Mouse (Mus musculus) left cerebral cortex, postnatal 25 days (tissue): ENCODE results near the gene Bicc1. TPM values are rescaled to one million over a fixed set of nuclear protein-coding genes. Genes with fewer than 3 reads are reported as not detected.
A peak's percentile ranks its signal among the peaks of the same experiment; 100 is the strongest.

Source experiments
- DNase-seq, 2 experiments: peaks; one replicate each; pipeline ENCODE4 v3.0.0; 2022; ENCODE audit warnings: low spot score in 2 of 2, mixed read lengths in 1 of 2
- intact Hi-C: fragments of 180-260 bp; cut with DNase I; formaldehyde crosslinking; loops from one replicate; pipeline ENCODE4 v1.15.1; 2025
- total RNA-seq, 2 experiments: library from RNA; stranded (reverse); gene quantifications; 2 replicates each; pipeline ENCODE4 v1.2.3; 2021

Bicc1 gene
- total RNA-seq, 2 experiments from 2014 or later: 5.0 to 5.2 TPM

DNA sequence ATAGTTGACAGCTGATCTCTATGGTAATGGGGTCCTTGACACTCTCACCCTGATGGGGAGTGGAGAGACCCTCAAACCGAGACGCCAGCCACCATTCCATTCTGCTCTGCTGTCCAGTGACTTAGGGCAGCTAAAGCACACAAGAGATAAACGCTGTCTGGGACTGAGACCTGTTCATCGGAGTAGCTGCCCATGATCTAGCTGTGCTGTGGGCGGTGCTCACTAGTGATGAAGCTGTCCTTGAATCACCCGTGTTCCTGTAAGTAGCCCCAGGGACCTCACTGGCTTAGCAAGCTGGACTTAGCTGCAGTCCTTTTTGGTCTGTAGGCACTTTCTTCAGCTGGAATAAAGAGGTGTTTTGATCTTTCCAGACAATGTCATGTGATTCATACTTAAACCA, 238.0 kb downstream of the Bicc1 start:
- DNase-seq: no peak
- intact Hi-C loops: no loop called here

DNA sequence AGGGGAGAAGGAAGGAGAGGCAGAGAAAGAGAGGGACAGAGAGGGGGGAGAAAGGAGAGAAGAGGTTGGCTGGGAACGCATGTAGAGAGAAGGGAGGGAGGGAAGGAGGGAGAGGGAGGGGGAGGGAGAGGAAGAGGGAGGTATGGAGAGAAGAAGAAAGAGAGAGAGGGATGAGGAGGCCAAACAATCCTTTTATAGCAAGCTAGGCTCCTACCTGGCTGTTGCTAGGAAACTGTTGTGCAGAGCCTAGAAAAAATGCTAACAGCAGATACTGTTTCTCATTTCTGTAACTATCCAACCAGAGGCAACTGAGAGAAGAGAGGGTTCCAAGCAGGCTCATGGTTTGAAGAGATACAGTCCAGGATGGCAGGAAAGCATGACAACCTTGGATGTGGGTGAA, 239.6 kb downstream of the Bicc1 start:
- intact Hi-C loops: no loop called here
- peak in 1 of 2 experiments; percentile 33 for DNase-seq

DNA sequence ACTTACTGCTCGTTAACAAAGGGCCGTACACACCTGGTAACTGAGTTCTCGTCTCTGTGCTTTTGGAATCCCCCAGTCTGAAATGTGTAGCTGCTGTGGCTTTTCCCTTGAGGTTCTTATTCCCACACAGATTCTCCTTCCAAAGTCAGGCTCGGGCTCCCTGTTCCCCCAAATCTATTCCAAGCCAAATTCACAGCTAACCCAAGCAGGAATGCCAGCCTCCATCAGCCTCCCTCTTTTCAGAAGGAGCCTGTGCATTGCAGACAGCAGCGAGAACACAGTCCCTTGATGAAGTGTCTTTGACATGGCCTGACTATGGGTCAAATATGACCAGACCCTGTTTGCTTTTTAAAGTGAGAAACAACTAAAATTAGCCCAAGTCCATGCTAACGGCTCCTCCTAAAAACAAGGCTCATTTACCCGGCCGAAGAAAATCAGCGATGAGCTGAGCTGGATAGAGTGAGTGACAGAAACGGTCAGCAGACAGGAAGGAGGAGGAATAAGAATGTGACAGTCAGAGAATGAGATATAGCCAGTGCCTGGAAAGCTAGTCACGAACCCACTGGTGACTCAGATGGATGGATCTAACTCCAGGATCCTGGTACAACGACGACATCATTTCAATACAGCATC, 240.4 kb downstream of the Bicc1 start:
- intact Hi-C loops: no loop called here
- peak in 1 of 2 experiments; percentile 79 for DNase-seq

DNA sequence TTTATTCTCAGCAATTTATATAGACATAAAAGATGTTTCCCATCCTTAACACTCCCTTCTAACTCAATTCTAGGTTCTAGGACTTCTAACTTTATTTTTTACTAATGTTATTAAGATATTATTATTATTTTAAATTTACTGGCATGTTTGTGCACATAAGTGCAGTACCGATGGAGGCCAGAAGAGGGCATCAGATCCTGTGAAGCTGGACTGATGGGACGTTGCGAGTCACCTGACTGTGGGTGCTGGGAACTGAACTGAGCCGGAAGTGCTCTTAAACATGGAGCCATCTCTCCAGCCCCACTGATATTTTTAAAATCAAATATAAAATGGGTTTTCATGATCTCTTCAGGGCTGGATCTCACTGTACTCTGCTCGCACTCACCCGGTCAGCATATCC, 242.8 kb downstream of the Bicc1 start:
- intact Hi-C loops: no loop called here

DNA sequence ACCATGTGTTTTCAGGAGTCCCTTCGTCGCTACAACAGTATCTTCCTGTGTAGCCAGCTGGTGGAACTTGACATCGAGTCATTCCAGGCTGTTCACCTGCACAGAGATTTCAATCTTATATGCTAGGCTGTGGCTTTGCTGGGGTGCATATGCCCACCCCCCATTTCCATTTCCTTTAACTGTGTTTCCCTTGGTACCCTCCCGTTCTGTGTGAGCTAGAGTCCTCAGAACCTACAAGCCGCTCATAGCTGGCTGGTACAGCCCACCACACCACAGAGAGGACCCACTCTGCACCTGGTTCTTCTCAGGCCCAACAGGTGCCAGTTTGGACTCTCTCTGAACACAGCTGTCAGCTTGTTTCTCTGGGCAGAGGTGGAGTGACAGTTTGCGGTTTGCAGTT, 244.4 kb downstream of the Bicc1 start:
- intact Hi-C loops: no loop called here
- DNase-seq: no peak

More for the DNA sequence above, 242.8 kb downstream of the Bicc1 start:
- no peak for DNase-seq

DNA sequence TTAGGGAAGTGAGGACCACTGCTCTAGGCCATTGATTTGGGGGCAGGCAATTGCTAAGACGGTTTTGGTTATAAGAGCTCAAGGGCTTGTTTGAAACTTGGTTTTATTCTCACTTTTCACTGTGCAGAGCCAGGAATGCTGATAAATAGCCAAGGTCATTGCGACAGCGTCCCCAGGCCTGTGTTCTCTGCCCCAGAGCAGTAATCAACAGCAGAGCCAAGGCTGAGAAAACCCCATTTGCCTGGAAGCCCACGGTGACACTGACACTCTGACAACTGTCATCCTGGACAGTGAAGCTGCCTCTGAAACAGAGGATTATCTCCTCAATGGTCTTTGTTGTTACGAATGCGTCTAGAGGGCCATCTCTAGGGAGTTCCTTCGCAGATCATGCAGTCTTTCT, 255.6 kb downstream of the Bicc1 start:
- intact Hi-C loops: no loop called here
- no peak for DNase-seq

DNA sequence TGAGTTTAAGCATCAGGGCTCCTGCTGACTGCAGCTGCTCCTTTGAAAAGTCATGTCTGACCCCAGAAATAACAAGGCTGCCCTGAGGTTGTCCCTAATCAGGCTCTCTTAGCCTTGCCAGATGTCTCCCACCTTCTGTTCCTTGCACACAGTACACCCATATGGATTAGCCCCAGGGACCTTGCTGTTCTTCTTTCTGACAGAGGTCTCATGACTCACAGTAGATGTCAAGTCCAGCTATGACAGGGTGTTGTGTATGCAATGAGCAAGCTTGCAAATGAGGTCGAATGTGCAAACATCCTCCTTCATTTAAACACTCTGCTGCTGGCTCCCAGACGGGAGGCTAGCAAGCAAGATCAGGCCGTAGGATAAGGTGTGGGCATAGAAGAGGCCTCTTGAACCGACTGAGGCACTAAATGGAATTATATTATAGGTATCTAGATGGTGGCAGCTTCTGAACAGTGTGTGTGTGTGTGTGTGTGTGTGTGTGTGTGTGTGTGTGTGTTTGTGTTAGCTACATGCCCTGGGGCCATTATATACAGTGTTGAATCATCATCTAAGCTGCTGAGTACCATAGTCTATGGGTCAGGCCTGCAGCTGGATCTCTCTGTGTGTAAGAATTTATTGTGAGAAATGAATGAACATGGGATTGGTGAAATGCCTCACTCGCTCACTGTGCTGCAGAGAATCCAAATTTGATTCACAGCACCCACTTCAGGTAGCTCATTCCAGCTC, 256.6 kb downstream of the Bicc1 start:
- intact Hi-C loops: no loop called here
- no peak for DNase-seq

DNA sequence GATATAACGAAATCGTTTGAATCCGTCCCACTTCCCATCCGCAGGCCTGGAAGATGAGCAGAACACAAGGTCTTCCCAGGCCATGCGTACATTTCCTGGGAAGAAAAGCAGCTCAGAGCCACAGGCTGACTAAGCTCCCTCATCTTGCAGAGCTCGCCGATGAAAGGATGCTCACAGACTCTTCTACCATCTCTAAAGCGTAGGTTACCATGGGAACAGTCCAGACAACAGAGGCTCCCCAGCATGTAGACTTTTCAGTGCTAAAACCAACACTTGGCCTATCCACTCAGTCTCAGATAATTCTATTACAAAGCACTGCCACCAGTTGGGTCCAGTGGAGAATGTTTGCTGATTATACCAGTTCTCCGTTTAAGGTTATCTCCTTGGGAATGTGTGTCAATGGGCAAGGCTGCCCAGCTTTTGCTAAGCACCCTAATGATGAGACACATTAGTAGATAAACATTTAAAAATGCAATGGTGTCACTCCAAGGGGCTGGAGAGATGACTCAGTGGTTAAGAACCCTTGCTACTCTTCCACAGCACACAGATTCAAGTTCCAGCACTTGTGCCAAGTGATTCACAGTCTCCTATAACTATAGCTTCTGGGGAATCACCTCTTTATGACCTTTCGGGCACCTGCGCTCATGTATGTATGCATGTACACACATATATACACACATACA, 258.2 kb downstream of the Bicc1 start:
- DNase-seq: peak; percentile 35 to 78
- intact Hi-C loops: no loop called here

DNA sequence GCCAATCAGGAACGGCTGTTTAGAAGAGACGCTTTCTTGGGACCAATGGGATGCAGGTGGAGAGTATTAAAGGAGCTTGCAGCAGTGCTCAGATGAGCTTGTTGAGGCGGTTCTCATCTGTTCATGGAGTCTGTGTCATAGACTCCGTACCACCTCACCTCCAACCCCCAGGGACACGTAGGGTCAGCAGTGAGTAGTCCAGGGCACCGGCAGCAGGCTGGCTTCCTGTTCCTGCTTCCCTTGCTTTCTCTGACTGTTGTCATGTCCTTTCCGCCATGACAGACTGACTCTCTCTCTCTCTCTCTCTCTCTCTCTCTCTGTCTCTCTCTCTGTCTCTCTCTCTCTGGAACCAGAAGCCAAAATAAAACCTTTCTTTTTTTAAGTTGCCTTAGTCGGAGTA, 263.6 kb downstream of the Bicc1 start:
- no peak for DNase-seq
- intact Hi-C loops: no loop called here

DNA sequence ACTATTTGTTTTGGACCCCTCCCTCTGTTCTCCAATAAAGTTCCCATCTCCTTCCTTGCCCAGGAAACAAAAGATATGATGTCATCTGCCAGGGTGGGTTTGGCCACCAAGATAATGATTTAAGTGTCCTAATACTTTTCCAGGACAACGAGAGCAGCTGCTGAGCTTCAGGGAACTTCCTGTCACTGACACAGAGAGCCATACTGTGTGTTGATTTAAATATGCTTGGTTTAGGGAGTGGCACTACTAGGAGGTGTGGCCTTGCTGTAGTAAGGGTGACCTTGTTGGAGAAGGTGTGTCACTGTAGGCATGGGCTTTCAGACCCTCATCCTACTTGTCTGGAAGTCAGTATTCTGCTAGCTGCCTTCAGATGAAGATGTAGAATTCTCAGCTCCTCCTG, 281.5 kb downstream of the Bicc1 start:
- no peak for DNase-seq
- intact Hi-C loops: no loop called here

DNA sequence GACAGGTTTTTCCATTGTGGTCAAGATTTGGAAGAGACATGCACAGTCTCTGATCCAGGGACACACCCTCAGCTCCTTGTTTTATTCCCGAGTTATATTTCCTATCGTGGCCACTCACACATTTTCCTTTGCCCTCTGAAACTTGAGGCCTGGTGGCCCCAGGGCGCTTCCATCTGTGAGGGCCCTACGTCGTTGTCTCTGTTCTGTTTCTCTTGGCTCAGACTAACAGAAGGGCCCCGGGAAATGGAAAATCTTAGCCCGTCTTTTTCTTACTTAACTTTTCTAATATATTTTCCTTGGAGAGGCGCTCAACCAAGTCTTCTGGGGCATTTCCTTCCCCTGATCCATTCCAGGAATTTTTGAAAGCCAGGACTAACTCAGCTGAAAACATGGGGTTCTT, 281.9 kb downstream of the Bicc1 start:
- intact Hi-C loops: no loop called here

DNA sequence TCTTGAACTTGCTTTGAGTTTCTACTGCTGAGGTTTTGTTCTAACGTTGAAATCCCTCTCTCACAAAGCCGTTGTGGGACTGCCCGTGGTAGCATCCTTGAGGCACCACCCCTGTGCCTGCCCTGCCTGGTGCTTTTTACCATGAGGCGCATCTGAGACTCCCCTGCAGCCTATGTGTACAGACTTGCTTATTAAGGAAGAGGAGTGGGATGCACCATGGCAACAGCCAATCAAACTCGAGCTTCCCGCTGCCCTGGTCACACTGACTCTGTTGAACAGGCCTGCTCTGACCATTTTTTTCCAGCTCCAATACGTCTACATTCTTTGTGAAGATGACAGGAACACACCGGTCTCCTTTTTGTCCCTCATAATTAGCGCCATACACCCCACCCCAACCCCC, 283.0 kb downstream of the Bicc1 start:
- DNase-seq: no peak
- intact Hi-C loops: no loop called here

More for the DNA sequence above, 281.9 kb downstream of the Bicc1 start:
- DNase-seq: no peak

DNA sequence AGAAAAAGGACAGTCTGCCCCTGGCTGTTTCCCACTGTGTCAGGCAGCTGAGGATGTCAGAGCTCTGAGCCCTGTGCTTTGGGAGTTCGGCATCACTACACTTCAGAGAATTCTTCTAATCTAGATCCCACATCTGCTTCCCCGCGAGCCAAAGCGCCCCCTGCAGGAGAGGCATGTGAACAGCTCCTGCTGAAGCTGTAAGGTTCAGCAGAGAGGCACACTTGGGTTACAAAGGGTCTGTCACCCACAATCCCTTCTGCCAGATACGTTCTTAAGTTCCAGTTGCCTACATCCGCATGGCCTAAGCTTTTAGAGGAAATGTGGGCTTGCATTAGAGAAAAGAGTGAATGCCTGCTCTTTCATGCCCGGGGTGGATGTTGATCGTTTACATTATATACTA, 283.4 kb downstream of the Bicc1 start:
- intact Hi-C loops: no loop called here
- DNase-seq: no peak

DNA sequence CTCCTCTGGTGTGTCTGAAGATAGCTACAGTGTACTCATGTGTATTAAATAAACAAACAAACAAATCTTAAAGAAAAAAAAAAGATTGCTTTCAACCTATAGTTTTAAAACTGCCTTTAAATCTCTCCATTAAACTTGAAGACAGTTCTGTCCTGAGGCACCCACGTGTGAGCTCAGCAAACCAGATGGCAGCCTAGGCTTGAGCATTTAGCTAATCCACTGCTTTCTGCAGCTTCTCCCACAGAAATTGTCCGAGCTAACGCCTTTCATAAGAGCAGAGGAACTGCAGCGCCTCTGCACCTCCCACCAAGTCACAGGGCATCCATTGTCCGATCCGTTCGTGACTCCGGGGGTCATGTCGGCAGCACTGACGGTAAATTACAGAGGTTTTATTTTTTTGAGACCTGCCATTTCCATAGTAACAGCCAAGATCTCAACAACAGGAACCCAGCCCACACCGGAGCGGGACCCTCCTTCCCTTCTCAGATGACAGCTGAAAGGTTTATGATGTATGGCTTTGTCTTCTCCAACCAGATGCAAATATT, 284.4 kb downstream of the Bicc1 start:
- DNase-seq: peak in 1 of 2 experiments; percentile 68
- intact Hi-C loops: no loop called here

Other genes with a start within 250 kb of the Bicc1 start
- gene Tfam, start 78.6 kb upstream of the Bicc1 start, total RNA-seq: 10 to 100 TPM; 39.5 to 43.6 TPM
- gene Ube2d1, start 125.6 kb upstream of the Bicc1 start, total RNA-seq: 10 to 100 TPM; 51.3 to 56.1 TPM
- gene Cisd1, start 185.3 kb upstream of the Bicc1 start, total RNA-seq: 100 to 1,000 TPM; 133 TPM
- 10 to 100 TPM; 26.0 to 31.6 TPM for gene Ipmk, start 188.1 kb upstream of the Bicc1 start, total RNA-seq